Mouse (Mus musculus): ENCODE measurements around the gene Gm382. TPM values are rescaled to one million over a fixed set of nuclear protein-coding genes. Genes with fewer than 3 reads are reported as not detected.

The Gm382 gene
- total RNA-seq (2014; rRNA removed) (not detected in 2 replicates), polyA plus RNA-seq (2015; fragmentation: Nextera tagmentation; extraction: Ambion mirVana) (not detected in 2 replicates)

GRCm38 (mm10) chrX:127039672-127040071, at the start of gene Gm382:
Gene Gm382 (plus strand): TSS chrX:127039972.
- Histone ChIP-seq H3K27me3 (ENCODE audit: insufficient read depth, low read length) (no peaks in the 10 kb centered on the region), H3K36me3 (ENCODE audit: insufficient read depth, low read length) (no peaks in the 10 kb centered on the region), H3K4me3 (ENCODE audit: low read length) (no peak within 1 kb of the TSS), H3K4me1 (ENCODE audit: insufficient read depth, low read length) (no peaks in the 10 kb centered on the region), H3K9me3 (ENCODE audit: low read length) (no peaks in the 10 kb centered on the region), H3K4me2 (ENCODE audit: low read depth, low read length) (no peak within 1 kb of the TSS), H3K27ac (no peak within 1 kb of the TSS), H3K9ac (replicated peaks; ENCODE audit: low read length) (no peak within 1 kb of the TSS)
- no peak for TF ChIP-seq CTCF (IDR thresholded peaks at IDR 0.05; ENCODE audit: low read depth)
- DNase-seq (ENCODE audit: low spot score), result no peak
- WGBS, result 81% methylated on average over 1 of the region's 1 CpGs
- ATAC-seq, result no peak

GRCm38 (mm10) chrX:127070179-127070578, 30.4 kb downstream of the Gm382 start:
- no peak for ATAC-seq
- H3K4me1 ChIP-seq (ENCODE audit: insufficient read depth, low read length), result no peaks in the 10 kb centered on the region
- H3K9ac ChIP-seq (replicated peaks; ENCODE audit: low read length), result no peak overlapping the region
- H3K9me3 ChIP-seq (ENCODE audit: low read length), result no peaks in the 10 kb centered on the region
- H3K27ac ChIP-seq, result no peak overlapping the region
- peak; percentile 10 for DNase-seq (ENCODE audit: low spot score)
- no peak overlapping the region for H3K4me3 ChIP-seq (ENCODE audit: low read length)
- H3K27me3 ChIP-seq (ENCODE audit: insufficient read depth, low read length), result no peaks in the 10 kb centered on the region
- TF ChIP-seq CTCF (IDR thresholded peaks at IDR 0.05; ENCODE audit: low read depth), result no peak
- whole genome bisulfite sequencing, result 77% methylated on average over 2 of the region's 2 CpGs
- H3K4me2 ChIP-seq (ENCODE audit: low read depth, low read length), result no peak overlapping the region
- H3K36me3 ChIP-seq (ENCODE audit: insufficient read depth, low read length), result no peaks in the 10 kb centered on the region

- TF ChIP-seq CTCF (IDR thresholded peaks at IDR 0.05; ENCODE audit: low read depth), result no peak
- ATAC-seq (no peak), DNase-seq (ENCODE audit: low spot score) (no peak)
- H3K9ac ChIP-seq (replicated peaks; ENCODE audit: low read length), result no peak overlapping the region
- no peaks in the 10 kb centered on the region for H3K27me3 ChIP-seq (ENCODE audit: insufficient read depth, low read length)
- H3K4me1 ChIP-seq (ENCODE audit: insufficient read depth, low read length), result no peaks in the 10 kb centered on the region
- H3K27ac ChIP-seq, result no peak overlapping the region
- no peak overlapping the region for H3K4me2 ChIP-seq (ENCODE audit: low read depth, low read length)
- no peak overlapping the region for H3K4me3 ChIP-seq (ENCODE audit: low read length)
- 77% methylated on average over 2 of the region's 2 CpGs for WGBS
- no peaks in the 10 kb centered on the region for H3K9me3 ChIP-seq (ENCODE audit: low read length)
- H3K36me3 ChIP-seq (ENCODE audit: insufficient read depth, low read length), result no peaks in the 10 kb centered on the region
Observed at GRCm38 (mm10) chrX:127091282-127091681, 51.5 kb downstream of the Gm382 start.

GRCm38 (mm10) chrX:127093036-127093435, 53.3 kb downstream of the Gm382 start:
- H3K27me3 ChIP-seq (ENCODE audit: insufficient read depth, low read length), result no peaks in the 10 kb centered on the region
- ATAC-seq (no peak), DNase-seq (ENCODE audit: low spot score) (no peak)
- H3K9ac ChIP-seq (replicated peaks; ENCODE audit: low read length), result no peak overlapping the region
- H3K27ac ChIP-seq, result no peak overlapping the region
- no peaks in the 10 kb centered on the region for H3K9me3 ChIP-seq (ENCODE audit: low read length)
- H3K36me3 ChIP-seq (ENCODE audit: insufficient read depth, low read length), result no peaks in the 10 kb centered on the region
- H3K4me1 ChIP-seq (ENCODE audit: insufficient read depth, low read length), result no peaks in the 10 kb centered on the region
- H3K4me2 ChIP-seq (ENCODE audit: low read depth, low read length), result no peak overlapping the region
- H3K4me3 ChIP-seq (ENCODE audit: low read length), result no peak overlapping the region
- TF ChIP-seq CTCF (IDR thresholded peaks at IDR 0.05; ENCODE audit: low read depth), result no peak

GRCm38 (mm10) chrX:127093961-127094360, 54.2 kb downstream of the Gm382 start:
- Histone ChIP-seq H3K9ac (replicated peaks; ENCODE audit: low read length) (no peak overlapping the region), H3K9me3 (ENCODE audit: low read length) (no peaks in the 10 kb centered on the region), H3K4me1 (ENCODE audit: insufficient read depth, low read length) (no peaks in the 10 kb centered on the region), H3K27me3 (ENCODE audit: insufficient read depth, low read length) (no peaks in the 10 kb centered on the region), H3K27ac (no peak overlapping the region), H3K4me3 (ENCODE audit: low read length) (no peak overlapping the region), H3K36me3 (ENCODE audit: insufficient read depth, low read length) (no peaks in the 10 kb centered on the region), H3K4me2 (ENCODE audit: low read depth, low read length) (no peak overlapping the region)
- DNase-seq (ENCODE audit: low spot score) (no peak), ATAC-seq (no peak)
- WGBS, result 82% methylated on average over 3 of the region's 3 CpGs
- TF ChIP-seq CTCF (IDR thresholded peaks at IDR 0.05; ENCODE audit: low read depth), result no peak

- H3K4me1 ChIP-seq (ENCODE audit: insufficient read depth, low read length), result no peaks in the 10 kb centered on the region
- no peak for DNase-seq (ENCODE audit: low spot score)
- no peak for ATAC-seq
- no peak overlapping the region for H3K4me3 ChIP-seq (ENCODE audit: low read length)
- no peak for TF ChIP-seq CTCF (IDR thresholded peaks at IDR 0.05; ENCODE audit: low read depth)
- WGBS, result 78% methylated on average over 2 of the region's 2 CpGs
- no peaks in the 10 kb centered on the region for H3K36me3 ChIP-seq (ENCODE audit: insufficient read depth, low read length)
- H3K27me3 ChIP-seq (ENCODE audit: insufficient read depth, low read length), result no peaks in the 10 kb centered on the region
- no peaks in the 10 kb centered on the region for H3K9me3 ChIP-seq (ENCODE audit: low read length)
- no peak overlapping the region for H3K27ac ChIP-seq
- H3K4me2 ChIP-seq (ENCODE audit: low read depth, low read length), result no peak overlapping the region
- no peak overlapping the region for H3K9ac ChIP-seq (replicated peaks; ENCODE audit: low read length)
Observed at GRCm38 (mm10) chrX:127104341-127104740, 64.6 kb downstream of the Gm382 start.

Other genes with a start within 250 kb of the Gm382 start
- gene 4932411N23Rik, start 224.1 kb upstream of the Gm382 start, total RNA-seq (2014; rRNA removed), result not detected in 2 replicates
- gene 4932411N23Rik, start 224.1 kb upstream of the Gm382 start, polyA plus RNA-seq (2015; fragmentation: Nextera tagmentation; extraction: Ambion mirVana), result not detected in 2 replicates

All from hindbrain, postnatal 0 days (tissue).